Mouse (Mus musculus) kidney, postnatal 14 days (tissue): Measurements from ENCODE around the gene Pbp2.

Experiments used
- DNase-seq: peaks from one replicate; pipeline ENCODE4 v3.0.0; 2022; ENCODE audit warnings: mixed read lengths

The Pbp2 gene

GRCm38 (mm10) chr6:135310305-135310704, at the start of gene Pbp2:
Pbp2 (minus strand) TSS chr6:135310405.
- no peak for DNase-seq

GRCm38 (mm10) chr6:135354953-135355352, 44.7 kb upstream of the Pbp2 start:
- DNase-seq, result no peak

DNA sequence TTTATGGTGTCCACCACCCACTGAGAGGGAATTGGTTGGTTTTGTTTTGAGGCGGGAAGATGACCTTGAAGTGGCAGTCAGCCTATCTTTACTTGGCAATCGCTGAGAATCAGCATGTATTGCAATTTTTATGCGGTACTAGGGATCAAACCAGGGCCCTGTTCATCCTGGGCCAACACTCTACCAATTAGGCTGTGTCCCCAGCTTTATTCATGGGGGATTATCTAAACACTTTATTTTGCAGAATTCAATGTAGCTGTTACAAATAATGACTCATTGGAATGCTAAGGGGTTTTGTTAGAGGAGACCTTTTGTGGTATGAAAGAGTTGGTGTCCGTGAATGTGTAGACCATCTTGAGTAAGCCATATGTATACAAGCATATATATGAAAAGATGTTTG, 42.3 kb upstream of the Pbp2 start:
- DNase-seq, result no peak

GRCm38 (mm10) chr6:135351638-135352302, 41.6 kb upstream of the Pbp2 start:
- DNase-seq, result peak; percentile 91

- peak; percentile 60 for DNase-seq
Observed at GRCm38 (mm10) chr6:135341076-135341378, 30.8 kb upstream of the Pbp2 start.

DNA sequence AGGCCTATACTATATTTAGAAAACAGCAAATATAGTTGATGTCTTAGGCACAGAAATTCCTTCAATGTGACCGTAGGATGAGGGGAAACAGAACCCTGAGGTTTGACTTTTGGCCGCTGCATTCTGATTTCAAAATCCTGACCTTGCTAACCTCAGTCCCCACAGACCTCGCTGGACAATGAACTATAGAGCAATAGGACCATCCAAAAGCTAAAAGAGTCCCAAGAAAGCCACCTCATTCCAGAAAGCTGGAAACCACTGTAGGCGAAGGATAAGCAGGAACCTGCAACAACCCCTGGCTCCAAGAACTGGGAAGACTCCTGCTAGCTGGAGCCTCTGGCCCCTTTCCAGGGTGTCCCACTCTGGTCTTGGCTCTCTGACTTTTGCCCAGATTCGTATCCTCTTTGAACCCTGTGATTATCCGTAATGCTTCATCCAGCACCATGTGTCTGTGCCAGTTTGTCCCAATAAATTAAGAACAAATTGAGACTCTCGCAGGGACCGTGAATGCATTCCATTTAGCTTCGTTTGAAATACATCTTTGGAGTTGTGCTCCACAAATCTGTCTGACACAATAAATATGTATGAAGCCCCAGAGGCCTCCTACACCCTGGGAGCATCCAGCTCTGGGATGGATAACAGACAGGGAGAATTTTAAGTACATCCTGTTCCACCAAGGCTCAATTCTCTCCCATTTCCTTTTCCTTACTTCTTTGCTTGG, 30.3 kb upstream of the Pbp2 start:
- peak; percentile 60 for DNase-seq

DNA sequence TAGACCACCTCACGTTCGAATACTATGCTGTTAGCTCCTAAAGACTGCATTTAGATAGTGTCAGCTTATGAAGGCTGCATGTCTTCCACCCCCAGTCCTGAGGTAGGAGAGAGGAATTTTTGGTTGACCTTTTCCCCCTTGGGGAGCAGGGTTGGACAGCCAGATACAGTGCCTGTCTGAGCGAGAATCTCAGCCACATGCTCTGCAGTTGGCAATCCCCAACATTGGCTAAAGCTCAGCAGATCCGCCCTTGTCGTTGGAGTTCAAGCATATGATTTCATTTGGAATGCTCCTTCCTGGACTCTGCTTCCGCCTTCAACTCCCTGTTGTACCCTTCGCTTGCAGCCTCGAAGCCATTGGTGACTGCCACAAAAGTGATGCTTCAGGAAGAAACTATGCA, 26.2 kb upstream of the Pbp2 start:
- no peak for DNase-seq

- peak; percentile 21 for DNase-seq
Observed at GRCm38 (mm10) chr6:135333994-135334651, 23.9 kb upstream of the Pbp2 start.

- DNase-seq, result peak; percentile 57
Observed at GRCm38 (mm10) chr6:135332737-135333281, 22.6 kb upstream of the Pbp2 start.

DNA sequence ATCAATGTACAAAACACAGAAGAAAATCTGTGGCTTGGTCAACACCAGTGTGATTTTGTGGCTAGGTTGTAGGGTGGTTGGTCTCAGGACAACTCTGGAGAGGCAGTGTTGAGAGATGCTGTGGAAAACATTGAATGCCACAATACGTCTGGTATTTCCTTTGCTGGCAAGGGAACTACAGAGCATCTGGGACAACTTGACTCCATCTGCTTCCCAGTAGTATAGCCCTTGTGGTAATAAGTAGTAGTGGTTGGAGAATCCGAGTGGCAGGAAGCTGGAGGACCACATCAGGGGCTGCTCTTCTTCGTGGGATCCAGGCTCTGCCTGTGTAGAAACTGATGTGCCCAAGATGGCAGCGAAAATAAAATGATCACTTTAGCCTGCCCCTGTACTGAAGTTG, 21.7 kb upstream of the Pbp2 start:
- no peak for DNase-seq

DNA sequence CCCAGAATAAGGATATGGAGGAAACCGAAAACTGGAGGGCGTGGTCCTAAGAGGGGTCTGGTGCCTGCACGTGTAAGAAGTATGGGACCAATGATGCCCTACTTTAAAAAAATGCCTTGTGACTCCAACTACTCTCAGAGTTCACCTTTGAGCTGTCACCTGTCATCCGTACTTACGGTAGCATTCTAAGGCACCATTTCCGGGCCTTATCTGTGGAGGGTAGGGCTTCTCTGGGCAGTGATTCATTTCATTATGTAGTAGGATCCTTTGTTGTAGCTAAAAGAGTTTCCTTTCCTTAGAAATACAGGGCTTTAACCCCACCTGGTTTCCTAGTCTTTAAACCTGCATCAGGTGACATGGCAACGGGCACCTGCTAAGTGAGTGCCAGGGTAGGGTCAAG, 16.6 kb upstream of the Pbp2 start:
- DNase-seq, result no peak

DNA sequence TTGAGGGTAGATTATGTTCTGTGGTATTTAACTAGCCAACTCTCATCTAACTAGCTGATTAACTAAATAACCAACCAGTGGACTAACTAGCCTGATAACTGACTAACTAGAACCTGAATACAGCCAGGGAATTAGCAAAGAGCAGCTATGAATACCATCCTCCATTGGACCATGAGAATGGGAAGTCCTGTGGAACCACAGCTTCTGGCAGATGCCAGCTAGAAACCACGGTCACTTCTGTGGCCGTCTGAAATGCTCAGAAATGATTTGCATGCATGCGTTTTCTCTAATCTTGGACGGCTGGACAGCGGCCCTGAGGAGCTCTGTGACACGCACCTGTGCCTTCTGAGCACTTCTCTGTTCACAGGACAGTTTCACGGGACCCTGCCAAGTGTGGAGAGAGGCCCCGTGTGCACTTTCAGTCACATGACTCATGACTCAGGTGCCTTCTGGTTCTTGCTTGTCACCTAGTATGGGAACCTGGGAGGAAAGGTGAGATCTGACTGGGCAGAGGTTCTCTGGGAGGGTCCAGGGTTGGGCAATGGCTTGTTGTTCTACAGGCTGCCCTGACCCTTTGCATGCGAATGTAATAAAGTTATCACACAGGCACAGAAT, 14.6 kb upstream of the Pbp2 start:
- DNase-seq, result no peak

- no peak for DNase-seq
Observed at GRCm38 (mm10) chr6:135324111-135324510, 13.9 kb upstream of the Pbp2 start.

- DNase-seq, result peak; percentile 75
Observed at GRCm38 (mm10) chr6:135323311-135323982, 13.2 kb upstream of the Pbp2 start.

DNA sequence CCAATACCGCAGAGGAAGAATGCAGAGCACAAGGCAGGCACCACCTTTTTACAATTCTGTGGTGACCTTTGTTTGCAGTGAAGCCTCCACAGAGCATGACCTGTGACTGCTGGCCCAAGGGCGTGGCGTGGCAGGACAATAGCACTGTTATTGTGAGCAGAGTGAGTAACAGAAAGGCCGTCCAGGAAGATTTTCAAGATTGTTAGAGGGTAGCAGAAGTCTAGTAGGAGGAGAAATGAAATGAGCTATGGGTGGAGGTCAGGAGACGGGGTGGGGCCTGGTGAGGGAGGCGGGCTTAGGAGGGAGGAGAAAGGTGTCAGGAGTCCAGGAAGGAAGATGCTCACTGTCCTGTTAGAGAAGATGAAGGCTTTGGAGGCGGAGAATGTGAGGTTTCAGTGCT, 12.5 kb upstream of the Pbp2 start:
- DNase-seq, result peak; percentile 43

- no peak for DNase-seq
Observed at GRCm38 (mm10) chr6:135319431-135319933, 9.3 kb upstream of the Pbp2 start.

- no peak for DNase-seq
Observed at GRCm38 (mm10) chr6:135316141-135316540, 5.9 kb upstream of the Pbp2 start.

- DNase-seq, result peak; percentile 15
Observed at GRCm38 (mm10) chr6:135313981-135314380, 3.8 kb upstream of the Pbp2 start.

DNA sequence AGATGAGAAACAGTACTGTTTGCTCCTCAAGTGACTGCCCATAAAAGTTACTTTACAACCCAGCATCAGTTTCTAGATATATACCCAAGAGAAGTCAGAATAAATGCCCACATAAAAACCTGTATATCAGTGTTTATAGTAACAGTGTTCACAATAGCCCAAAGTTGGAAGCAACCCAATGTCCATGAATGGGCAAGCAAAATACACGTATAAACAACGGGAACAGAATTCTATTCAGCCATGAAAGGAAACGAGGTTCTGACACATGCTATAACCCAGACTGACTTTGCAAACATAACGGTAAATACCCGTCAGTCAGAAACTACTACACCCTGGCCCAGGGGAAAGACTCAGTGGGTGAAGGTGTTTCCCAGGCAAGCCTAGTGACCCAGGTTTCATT, 1.8 kb upstream of the Pbp2 start:
- no peak for DNase-seq

DNA sequence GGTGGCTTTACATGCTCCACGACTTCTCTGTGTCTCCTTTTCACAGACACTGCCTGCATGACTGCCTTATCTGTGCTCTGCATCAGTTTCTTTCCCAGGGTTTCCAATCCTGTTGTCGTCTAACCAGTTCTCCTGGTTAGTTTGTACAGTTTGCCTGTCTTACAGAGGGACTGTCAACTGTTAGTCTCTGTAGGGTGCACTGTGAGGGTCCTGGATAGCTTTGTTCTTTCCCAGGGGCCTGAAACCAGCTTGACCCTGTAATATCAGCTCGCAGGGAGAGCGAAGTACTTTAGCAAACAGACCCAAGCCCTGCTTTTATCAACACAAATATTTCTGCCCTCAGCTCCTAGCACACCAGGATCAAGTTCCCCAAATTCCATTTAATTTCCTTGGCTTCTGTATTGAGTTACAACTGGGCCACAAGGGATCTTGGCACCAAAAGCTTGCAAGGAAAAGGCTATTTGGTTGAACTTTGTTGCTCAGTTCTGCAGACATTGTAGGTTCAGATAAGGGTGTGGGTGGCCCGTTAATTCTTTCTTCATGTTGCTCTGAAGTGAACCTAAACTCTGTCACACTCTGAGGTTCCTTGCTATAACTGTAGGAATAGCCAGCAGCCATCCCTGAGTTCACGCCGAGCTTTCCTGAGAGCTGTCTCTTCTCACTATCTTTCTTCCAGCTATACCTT, 5.5 kb downstream of the Pbp2 start:
- peak; percentile 18 for DNase-seq

DNA sequence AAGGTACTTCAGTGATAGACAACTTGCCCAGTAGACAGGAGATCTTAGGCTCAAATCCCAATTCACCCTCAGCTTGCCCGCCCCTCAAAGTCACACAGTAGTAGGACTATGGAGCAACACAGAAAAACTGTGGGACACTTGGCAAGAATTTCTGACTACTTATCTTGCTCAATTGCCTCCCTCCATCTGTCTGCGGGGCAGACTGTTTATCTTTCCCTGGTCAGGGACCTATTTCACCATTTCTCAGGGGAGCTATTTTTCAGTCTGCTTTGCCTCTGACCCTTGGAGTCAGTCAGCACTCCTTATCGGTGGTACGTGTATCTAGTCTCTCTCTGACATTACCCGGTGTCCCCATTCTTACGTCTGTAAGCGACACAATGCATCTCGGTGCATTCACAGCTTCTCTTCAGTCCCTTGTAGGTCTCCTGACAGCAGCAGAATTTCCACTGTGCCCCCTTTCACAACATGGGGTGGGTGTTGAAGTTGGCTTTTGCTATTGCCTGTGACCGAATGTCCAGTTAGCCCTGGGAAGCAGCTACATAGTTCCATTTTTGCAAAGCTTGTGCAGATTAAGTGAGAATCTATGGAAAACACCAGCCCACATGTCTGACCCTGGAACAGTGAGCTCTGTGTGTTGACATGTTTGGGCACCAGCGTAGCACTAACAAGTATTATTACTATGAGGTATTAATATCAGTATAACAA, 7.6 kb downstream of the Pbp2 start:
- DNase-seq, result no peak
